Mouse (Mus musculus) heart, embryonic 14.5 days (tissue): ENCODE measurements around the gene Hba-a2. TPM values are rescaled to one million over a fixed set of nuclear protein-coding genes. Genes with fewer than 3 reads are reported as not detected.
"Not testable (repeated sequence)": the region's sequence is repeated elsewhere in the genome, so short reads cannot be mapped to it uniquely, and the experiment has no call there.

Experiments
- ATAC-seq: fragments of 200-750 bp; cut with Nextera tagmentation; 2 replicates; pipeline ENCODE4 v1.8.0; 2017; ENCODE audit warnings: low read depth, moderate TSS enrichment; ENCODE audit not compliant: insufficient number of reproducible peaks, insufficient read depth, low FRiP score
- H3K27ac ChIP-seq, 2 experiments: fragments of 200-500 bp in 1 of 2; fragments of 300-500 bp in 1 of 2; sonication (generic) in 1 of 2; replicated peaks in 1 of 2; 2 replicates each; pipeline ENCODE4 v1.5.1; 2012 to 2014; ENCODE audit warnings: low read depth in 2 of 2, low read length in 2 of 2, control low read depth in 1 of 2, mild to moderate bottlenecking in 1 of 2, mixed read lengths in 1 of 2; ENCODE audit not compliant: control insufficient read depth in 1 of 2, insufficient read depth in 1 of 2
- H3K27me3 ChIP-seq: fragments of 300-500 bp; sonication (generic); 2 replicates; pipeline ENCODE4 v1.6.1; 2014; ENCODE audit warnings: mild to moderate bottlenecking, low read length, control low read depth; ENCODE audit not compliant: control insufficient read depth, insufficient read depth
- H3K36me3 ChIP-seq: fragments of 300-500 bp; sonication (generic); 2 replicates; pipeline ENCODE4 v1.6.1; 2014; ENCODE audit warnings: mild to moderate bottlenecking, control low read depth, low read length, mixed read lengths; ENCODE audit not compliant: control insufficient read depth, insufficient read depth
- H3K4me1 ChIP-seq, 2 experiments: fragments of 200-500 bp in 1 of 2; fragments of 300-500 bp in 1 of 2; sonication (generic) in 1 of 2; 2 replicates each; pipeline ENCODE4 v1.6.1; 2012 to 2014; ENCODE audit warnings: low read length in 2 of 2, control low read depth in 1 of 2, mixed read lengths in 1 of 2; ENCODE audit not compliant: control insufficient read depth in 2 of 2, insufficient read depth in 2 of 2
- H3K4me2 ChIP-seq: fragments of 300-500 bp; sonication (generic); 2 replicates; pipeline ENCODE4 v1.6.1; 2014; ENCODE audit warnings: mild to moderate bottlenecking, low read length
- H3K4me3 ChIP-seq, 2 experiments: fragments of 200-500 bp in 1 of 2; fragments of 300-500 bp in 1 of 2; sonication (generic) in 1 of 2; 2 replicates each; pipeline ENCODE4 v1.5.1; 2012 to 2014; ENCODE audit warnings: low read length in 2 of 2, mild to moderate bottlenecking in 2 of 2, control low read depth in 1 of 2, low read depth in 1 of 2, moderate library complexity in 1 of 2; ENCODE audit not compliant: control insufficient read depth in 1 of 2, insufficient read depth in 1 of 2
- H3K9ac ChIP-seq: fragments of 300-500 bp; sonication (generic); 2 replicates; pipeline ENCODE4 v1.6.1; 2014; ENCODE audit warnings: mild to moderate bottlenecking, low read length
- H3K9me3 ChIP-seq: fragments of 300-500 bp; sonication (generic); 2 replicates; pipeline ENCODE4 v1.6.1; 2016; ENCODE audit warnings: low read length, control low read depth; ENCODE audit not compliant: control insufficient read depth
- WGBS: fragments of 180-500 bp; shearing (Covaris S2); extraction: QIAGEN DNeasy Blood & Tissue Kit; methylation state at CpG from one replicate; pipeline ENCODE4 v1.1.7; 2014; 5-methylcytosine and 5-hydroxymethylcytosine counted together
- polyA plus RNA-seq: library from polyadenylated mRNA; unstranded; fragments of >200 nt; fragmentation: Nextera tagmentation; extraction: Ambion mirVana; gene quantifications from 2 replicates; pipeline ENCODE4 v1.2.1, GENCODE M21; 2014

Gene Hba-a2
- polyA plus RNA-seq, 1 experiment from 2014 or later, result 18,791 TPM

DNA sequence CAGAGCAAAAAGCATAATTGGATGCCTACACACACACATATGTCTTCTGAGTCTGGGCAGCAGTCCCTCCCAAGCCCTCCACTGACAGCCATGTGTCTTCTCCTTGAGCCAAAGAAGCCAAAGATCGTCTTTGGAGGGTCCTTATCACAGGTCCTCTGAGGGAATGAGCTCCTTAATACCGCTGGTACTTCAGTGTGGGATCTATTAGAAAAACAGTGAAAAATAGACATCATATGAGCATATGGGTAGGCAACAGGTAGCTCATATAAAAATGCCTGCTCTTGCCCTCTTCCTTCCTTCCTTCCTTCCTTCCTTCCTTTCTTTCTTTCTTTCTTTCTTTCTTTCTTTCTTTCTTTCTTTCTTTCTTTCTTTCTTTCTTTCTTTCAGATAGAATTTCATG, 11.7 kb upstream of the Hba-a2 start:
- not testable (repeated sequence) for H3K9ac ChIP-seq, H3K36me3 ChIP-seq, H3K4me3 ChIP-seq, ATAC-seq, H3K4me1 ChIP-seq, H3K27ac ChIP-seq, H3K4me2 ChIP-seq, H3K9me3 ChIP-seq
- WGBS, result 20% methylated on average over 2 of the region's 2 CpGs
- H3K27me3 ChIP-seq, result peaks cover 37% of the 10 kb centered on the region

DNA sequence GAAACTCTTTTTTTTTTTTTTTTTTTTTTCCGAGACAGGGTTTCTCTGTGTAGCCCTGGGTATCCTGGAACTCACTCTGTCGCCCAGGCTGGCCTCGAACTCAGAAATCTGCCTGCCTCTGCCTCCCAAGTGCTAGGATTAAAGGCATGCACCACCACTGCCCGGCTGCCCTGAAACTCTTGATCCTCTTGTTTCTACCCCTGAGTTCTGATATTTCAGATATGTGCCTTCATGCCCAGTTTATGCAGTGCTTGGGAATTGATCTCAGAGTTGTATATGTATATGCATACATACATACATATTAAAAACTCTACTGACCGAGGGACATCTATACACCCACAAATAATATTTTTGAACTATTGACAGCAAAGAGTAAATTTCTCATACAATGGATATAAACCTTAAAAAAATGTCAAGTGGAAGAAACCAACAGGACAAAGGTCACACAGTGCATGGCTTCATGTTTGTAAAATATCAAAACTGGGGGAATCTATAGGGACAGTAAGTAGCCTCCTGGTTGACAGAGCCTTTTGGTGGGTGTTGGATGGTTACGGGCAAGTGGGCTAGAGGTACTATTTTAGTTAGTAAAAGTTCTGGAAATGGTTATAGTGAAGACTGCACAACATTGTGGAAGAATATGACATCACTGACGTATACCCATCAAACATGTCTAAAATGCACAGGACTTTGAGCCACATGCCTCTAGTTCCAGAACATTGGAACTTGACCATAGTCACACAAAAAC, 11.1 kb upstream of the Hba-a2 start:
- Histone ChIP-seq H3K4me2 (no peak overlapping the region), H3K9me3 (no peaks in the 10 kb centered on the region), H3K36me3 (no peaks in the 10 kb centered on the region), H3K27ac (no peak overlapping the region), H3K27me3 (peaks cover 33% of the 10 kb centered on the region), H3K4me1 (no peaks in the 10 kb centered on the region), H3K4me3 (no peak overlapping the region), H3K9ac (no peak overlapping the region)
- ATAC-seq, result no peak
- 64% methylated on average over 7 of the region's 7 CpGs for WGBS

DNA sequence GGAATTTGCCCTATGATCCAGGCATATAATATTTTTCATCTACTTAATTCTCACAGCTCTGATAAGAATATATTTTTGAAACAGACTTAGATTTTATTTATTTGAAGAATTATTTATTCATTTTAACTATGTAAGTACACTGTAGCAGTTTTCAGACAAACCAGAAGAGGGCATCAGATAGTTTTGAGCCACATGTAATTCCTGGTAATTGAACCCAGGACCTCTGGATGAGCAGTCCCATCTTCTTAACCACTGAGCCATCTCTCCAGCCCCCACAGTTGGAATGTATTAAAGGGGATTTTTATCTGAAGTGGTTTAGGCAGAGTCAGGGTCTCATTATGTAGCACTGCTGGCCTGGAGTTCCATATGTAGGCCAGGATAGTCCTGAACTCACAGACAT, 10.4 kb upstream of the Hba-a2 start:
- H3K4me1 ChIP-seq, H3K9me3 ChIP-seq, H3K4me3 ChIP-seq, H3K27ac ChIP-seq, H3K36me3 ChIP-seq, H3K9ac ChIP-seq, H3K4me2 ChIP-seq, ATAC-seq: not testable (repeated sequence)
- H3K27me3 ChIP-seq, result peaks cover 26% of the 10 kb centered on the region

DNA sequence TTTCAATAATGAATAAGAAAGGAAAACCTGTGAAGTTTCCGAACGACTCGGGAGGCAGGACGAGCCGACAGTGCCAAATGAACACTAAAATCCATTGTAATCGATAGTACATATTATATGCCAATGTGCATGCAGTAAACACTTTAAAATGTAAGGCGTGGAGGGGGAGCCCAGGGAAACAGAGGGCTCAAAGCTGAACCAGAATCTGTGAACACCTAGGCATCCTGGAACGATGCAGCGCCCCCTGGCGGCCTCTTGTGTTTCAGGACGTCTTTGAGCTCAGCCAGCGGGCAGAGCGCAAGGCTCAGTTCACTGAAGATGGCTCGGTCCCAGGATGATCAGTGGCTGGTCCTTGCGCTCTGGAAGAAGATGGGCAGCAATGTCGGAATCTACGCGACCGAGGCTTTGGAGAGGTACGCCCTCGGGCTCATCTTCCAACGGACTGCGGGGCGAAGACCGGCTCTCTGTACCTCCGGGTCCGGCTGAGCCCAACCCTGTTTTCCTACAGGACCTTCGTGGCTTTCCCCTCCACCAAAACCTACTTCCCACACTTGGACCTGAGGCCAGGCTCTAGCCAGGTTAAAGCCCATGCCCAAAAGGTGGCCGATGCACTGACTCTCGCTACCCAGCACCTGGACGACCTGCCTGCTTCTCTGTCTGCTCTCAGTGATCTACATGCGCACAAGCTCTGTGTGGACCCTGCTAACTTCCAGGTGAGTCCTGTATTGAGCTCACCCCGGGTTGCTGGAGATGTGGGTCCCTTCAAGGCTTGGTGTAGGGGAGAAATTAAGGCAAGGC, 9.4 kb upstream of the Hba-a2 start, which contains the start of gene Hbq1b:
Hbq1b (plus strand) TSS at position 271 of the 798 bp plus-strand sequence.
- 19% methylated on average over 30 of the region's 33 CpGs for WGBS
- Histone ChIP-seq H3K4me2 (peak within 1 kb of the TSS; percentile 50), H3K4me3 (peak within 1 kb of the TSS in 1 of 2 experiments; percentile 25; a peak in 3 of 4 replicates), H3K27me3 (peaks cover 18% of the 10 kb centered on the region)
- not testable (repeated sequence) for H3K27ac ChIP-seq, H3K4me1 ChIP-seq, H3K9me3 ChIP-seq, H3K9ac ChIP-seq, H3K36me3 ChIP-seq, ATAC-seq

DNA sequence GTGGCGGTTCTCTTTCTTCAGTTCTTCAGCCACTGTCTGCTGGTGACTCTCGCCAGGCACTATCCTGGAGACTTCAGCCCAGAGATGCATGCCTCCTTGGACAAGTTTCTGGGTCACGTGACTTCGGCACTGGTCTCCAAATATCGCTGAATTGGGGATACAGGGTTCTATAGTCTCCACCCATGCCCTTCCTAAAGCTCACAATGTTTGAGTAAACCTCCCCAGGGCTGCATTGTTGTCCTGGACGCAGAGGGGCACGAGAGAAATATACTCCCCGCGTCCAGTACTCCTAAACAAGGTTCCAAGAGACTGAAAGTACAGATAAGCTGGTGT, 8.8 kb upstream of the Hba-a2 start:
- no peak overlapping the region for H3K4me3 ChIP-seq
- ATAC-seq, result no peak
- no peak overlapping the region for H3K9ac ChIP-seq
- no peaks in the 10 kb centered on the region for H3K4me1 ChIP-seq
- no peak overlapping the region for H3K27ac ChIP-seq
- H3K9me3 ChIP-seq, result no peaks in the 10 kb centered on the region
- 60% methylated on average over 9 of the region's 9 CpGs for WGBS
- H3K27me3 ChIP-seq, result peaks cover 18% of the 10 kb centered on the region
- H3K36me3 ChIP-seq, result no peaks in the 10 kb centered on the region
- no peak overlapping the region for H3K4me2 ChIP-seq

DNA sequence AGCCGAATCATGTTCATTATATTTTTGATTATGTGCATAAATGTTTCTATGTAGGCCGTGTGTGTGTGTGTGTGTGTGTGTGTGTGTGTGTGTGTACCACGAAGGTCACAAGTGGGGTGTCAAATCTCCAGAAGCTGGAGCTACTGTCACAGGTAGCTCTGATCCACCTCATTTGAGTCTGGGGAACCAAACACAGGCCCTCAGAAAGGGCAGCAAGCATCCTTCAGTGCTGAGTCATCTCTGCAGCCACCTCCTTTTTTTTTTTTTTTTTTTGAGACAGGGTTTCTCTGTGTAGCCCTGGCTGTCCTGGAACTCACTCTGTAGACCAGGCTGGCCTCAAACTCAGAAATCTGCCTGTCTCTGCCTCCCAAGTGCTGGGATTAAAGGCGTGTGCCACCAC, 3.5 kb upstream of the Hba-a2 start:
- not testable (repeated sequence) for H3K27ac ChIP-seq, H3K4me3 ChIP-seq, H3K36me3 ChIP-seq, ATAC-seq, H3K9me3 ChIP-seq, H3K9ac ChIP-seq, H3K4me1 ChIP-seq, H3K4me2 ChIP-seq
- peaks cover 12% of the 10 kb centered on the region for H3K27me3 ChIP-seq
- WGBS, result 82% methylated on average over 4 of the region's 4 CpGs

DNA sequence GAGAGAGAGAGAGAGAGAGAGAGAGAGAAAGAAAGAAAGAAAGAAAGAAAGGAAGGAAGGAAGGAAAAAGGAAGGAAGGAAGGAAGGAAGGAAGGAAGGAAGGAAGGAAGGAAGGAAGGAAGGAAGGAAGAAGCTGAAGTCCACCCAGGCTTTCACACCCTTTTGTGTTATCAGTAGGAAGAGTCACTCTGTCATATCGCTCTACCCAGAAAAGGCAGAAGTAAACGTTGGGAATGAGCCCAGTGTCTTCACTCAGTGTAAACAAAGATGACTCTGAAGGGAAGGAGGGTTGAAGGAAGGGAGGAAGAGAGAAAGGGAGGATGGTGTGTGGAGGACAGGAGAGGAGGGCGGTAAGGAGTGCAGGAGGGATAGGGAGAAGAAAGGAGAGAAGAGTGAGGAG, 2.8 kb upstream of the Hba-a2 start:
- H3K27ac ChIP-seq, H3K9me3 ChIP-seq, H3K9ac ChIP-seq, H3K36me3 ChIP-seq, H3K4me3 ChIP-seq, H3K4me1 ChIP-seq, H3K4me2 ChIP-seq, ATAC-seq: not testable (repeated sequence)
- peaks cover 16% of the 10 kb centered on the region; the same call in 1 of the 2 replicates for H3K27me3 ChIP-seq
- WGBS, result 54% methylated on average over 3 of the region's 3 CpGs
